Mouse (Mus musculus) megakaryocyte, embryonic 14.5 days (primary cell): ENCODE measurements around the gene Zbtb38.

Experiments used
- FLI1 ChIP-seq: IDR thresholded peaks from 2 replicates; pipeline ENCODE4 v1.6.1; 2012; ENCODE audit warnings: low read length, inconsistent platforms, mixed read lengths
- GATA1 ChIP-seq: IDR thresholded peaks from 3 replicates; pipeline ENCODE4 v1.6.1; 2012; ENCODE audit warnings: mixed read lengths, low read length, inconsistent platforms, borderline replicate concordance

DNA sequence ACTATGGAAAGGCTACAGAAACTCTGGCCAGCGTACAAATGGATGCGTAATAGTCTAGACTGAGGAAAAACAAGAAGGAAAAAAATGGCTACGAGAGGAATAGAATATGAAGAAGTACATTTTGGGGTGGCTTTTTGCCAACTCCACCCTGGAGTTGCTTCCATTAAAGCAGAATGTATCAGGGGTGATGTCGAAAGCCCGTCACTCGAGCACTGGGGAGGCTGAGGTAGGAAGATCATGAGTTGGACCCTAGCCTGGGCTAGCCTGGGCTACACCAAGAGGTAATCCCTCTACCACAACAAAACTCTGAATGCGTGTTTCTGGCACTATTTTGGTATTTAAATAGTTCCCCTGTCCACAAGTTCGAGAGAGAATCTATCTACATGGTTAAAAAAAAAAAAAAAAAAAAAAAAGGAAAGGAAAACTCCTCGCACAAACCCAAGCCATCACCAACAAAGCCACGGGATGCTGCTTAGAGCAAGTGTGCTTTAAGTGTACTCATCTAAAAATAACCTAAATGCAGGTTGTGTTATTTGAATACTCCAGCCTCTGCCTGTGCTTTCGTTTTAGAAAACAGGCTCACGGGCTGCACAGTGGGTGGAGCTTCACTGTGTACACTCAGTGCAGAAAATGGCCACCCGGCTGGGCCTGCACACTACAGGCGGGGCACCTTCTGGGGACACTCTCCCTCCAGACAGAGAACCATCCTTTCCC is 39.7 kb downstream of the Zbtb38 start:
- TF ChIP-seq FLI1, result no peak
- no peak for TF ChIP-seq GATA1
